9 mouse cellular contexts compared by ENCODE assay signal in the genomic region with DNA sequence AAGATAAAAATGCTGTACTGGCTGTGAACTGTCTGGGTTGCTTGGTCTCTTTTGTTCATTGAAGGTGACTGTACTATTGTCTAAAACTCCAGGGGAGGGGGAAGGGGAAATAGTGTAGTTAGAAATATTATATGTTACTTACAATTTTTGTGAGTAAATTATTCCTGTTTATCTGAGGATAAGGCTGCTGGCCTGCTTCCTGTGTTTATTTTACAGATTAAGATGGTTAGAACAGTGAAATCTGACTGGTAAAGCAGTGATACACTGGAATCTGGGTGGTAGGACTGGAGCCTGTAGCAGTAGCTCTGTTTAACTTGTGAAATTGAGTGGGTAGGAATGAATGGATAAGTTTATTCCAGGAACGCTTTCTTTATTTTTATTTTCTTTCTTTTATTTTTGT. TPM values are rescaled to one million over a fixed set of nuclear protein-coding genes. Genes with fewer than 3 reads are reported as not detected.
A peak's percentile ranks its signal among the peaks of the same experiment; 100 is the strongest.
DNase-seq lines count a peak whose midpoint lies in the region; ATAC-seq and TF ChIP-seq lines count a peak whose summit lies in the region.
"Had no signal": no experiment of that assay in that cellular context is flagged by ENCODE, and none has a peak within 500 bp of the region (broad histone marks: within the 10 kb centered on the region; RNA-seq: fewer than 3 reads in every experiment).

No protein-coding gene starts in this region.

- 91% methylated on average over 1 of the region's 1 CpGs for WGBS in heart, embryonic 10.5 days
- WGBS in hindbrain, embryonic 11.5 days: 97% methylated on average over 1 of the region's 1 CpGs
- WGBS in liver, embryonic 16.5 days (ENCODE audit: insufficient replicate concordance): 72% methylated on average over 1 of the region's 1 CpGs

- H3K9me3 ChIP-seq in heart, embryonic 10.5 days: no peaks in the 10 kb centered on the region
- H3K9me3 ChIP-seq in CH12.LX (replicated peaks; ENCODE audit: low read length): no peaks in the 10 kb centered on the region
- H3K9me3 ChIP-seq in hindbrain, embryonic 11.5 days (ENCODE audit: control insufficient read depth, low read length): no peaks in the 10 kb centered on the region
- H3K9me3 ChIP-seq in liver, embryonic 16.5 days (replicated peaks; ENCODE audit: control insufficient read depth, low read length): no peaks in the 10 kb centered on the region

- peaks cover 34% of the 10 kb centered on the region for H3K79me2 ChIP-seq in CH12.LX (replicated peaks; ENCODE audit: control insufficient read depth, extremely low read depth, insufficient read depth, poor library complexity, severe bottlenecking)

- H3K36me3 ChIP-seq in heart, embryonic 10.5 days: no peaks in the 10 kb centered on the region
- H3K36me3 ChIP-seq in CH12.LX (replicated peaks in 1 of 2; ENCODE audit: control insufficient read depth in 1 of 2, insufficient read depth in 1 of 2, low read length in 1 of 2): peaks cover 0 to 11% of the 10 kb centered on the region in 2 experiments
- no peaks in the 10 kb centered on the region for H3K36me3 ChIP-seq in hindbrain, embryonic 11.5 days (ENCODE audit: control insufficient read depth, insufficient read depth, low read length)
- H3K36me3 ChIP-seq in liver, embryonic 16.5 days (ENCODE audit: control insufficient read depth, insufficient read depth): no peaks in the 10 kb centered on the region

- no peak for ATAC-seq in hindbrain, embryonic 11.5 days (ENCODE audit: low FRiP score)
- no peak for ATAC-seq in liver, embryonic 16.5 days (ENCODE audit: low read depth)

- TF ChIP-seq RAD21 in CH12.LX (IDR thresholded peaks at IDR 0.05; ENCODE audit: low read depth, low read length): no peak

- dilution Hi-C loops in CH12.LX (cut with MboI; ENCODE audit: extremely low pct_ligation_motif_present, extremely low pct_unique_long_range_greater_than_20kb, low sequenced_read_pairs): no loop called here

- in situ Hi-C loops in CH12.LX (cut with MboI; ENCODE audit: low pct_ligation_motif_present, low pct_unique_long_range_greater_than_20kb, low sequenced_read_pairs): no loop called here

- peak overlapping the region; percentile 60 for H3K4me2 ChIP-seq in CH12.LX (ENCODE audit: insufficient read depth, low read depth, poor library complexity, severe bottlenecking)
- peak overlapping the region; percentile 66; the same call in 1 of the 2 replicates for H3K4me2 ChIP-seq in hindbrain, embryonic 11.5 days (replicated peaks; ENCODE audit: low read depth, low read length)
- H3K4me2 ChIP-seq in liver, embryonic 16.5 days (ENCODE audit: low read depth, low read length): peak overlapping the region; percentile 87

- TF ChIP-seq CTCF in CH12.LX (conservative IDR thresholded peaks at IDR 0.05 in 1 of 2, IDR thresholded peaks at IDR 0.05 in 1 of 2; ENCODE audit: low read depth in 2 of 2, low read length in 2 of 2): no peak

- H3K4me3 ChIP-seq in heart, embryonic 10.5 days: peak overlapping the region; percentile 86
- peak overlapping the region in 2 of 3 experiments; percentile 86 to 98 for H3K4me3 ChIP-seq in CH12.LX (replicated peaks in 1 of 3; ENCODE audit: low read depth in 2 of 3, low read length in 2 of 3, poor library complexity in 1 of 3)
- H3K4me3 ChIP-seq in hindbrain, embryonic 11.5 days (ENCODE audit: low read depth, low read length): peak overlapping the region; percentile 68; the same call in 1 of the 2 replicates
- peak overlapping the region; percentile 77 for H3K4me3 ChIP-seq in liver, embryonic 16.5 days (ENCODE audit: low read depth, low read length)

- H3K27ac ChIP-seq in heart, embryonic 10.5 days: no peak overlapping the region
- no peak overlapping the region for H3K27ac ChIP-seq in CH12.LX (ENCODE audit: insufficient read depth, low read depth)
- H3K27ac ChIP-seq in hindbrain, embryonic 11.5 days (ENCODE audit: low read depth, low read length): no peak overlapping the region
- peak overlapping the region; percentile 62 for H3K27ac ChIP-seq in liver, embryonic 16.5 days (ENCODE audit: low read length)

- no peak for DNase-seq in heart, embryonic 10.5 days (ENCODE audit: low spot score)
- DNase-seq in heart, adult 8-10 months (ENCODE audit: low spot score): no peak
- DNase-seq in CH12.LX (ENCODE audit: extremely low read depth): no peak
- no peak for DNase-seq in hindbrain, embryonic 11.5 days (ENCODE audit: low spot score)
- no peak for DNase-seq in spleen, postnatal 36 days (ENCODE audit: low spot score in 2 of 2)
- no peak for DNase-seq in right cerebral cortex, postnatal 36 days (ENCODE audit: low spot score in 2 of 2)
- no peak for DNase-seq in cerebellum, postnatal 4 days (ENCODE audit: low spot score in 2 of 2)
- DNase-seq: adrenal gland, postnatal 25 days had no signal

- H3K4me1 ChIP-seq in heart, embryonic 10.5 days: peaks cover 9% of the 10 kb centered on the region; the same call in 1 of the 2 replicates
- peaks cover 2 to 31% of the 10 kb centered on the region in 2 experiments; a peak in 2 of 4 replicates for H3K4me1 ChIP-seq in CH12.LX (ENCODE audit: control insufficient read depth in 1 of 2, insufficient read depth in 2 of 2)
- no peaks in the 10 kb centered on the region for H3K4me1 ChIP-seq in hindbrain, embryonic 11.5 days (replicated peaks; ENCODE audit: control insufficient read depth, insufficient read depth, low read length)
- H3K4me1 ChIP-seq in liver, embryonic 16.5 days (ENCODE audit: control insufficient read depth, low read depth, low read length): peaks cover 23% of the 10 kb centered on the region

- H3K27me3 ChIP-seq in heart, embryonic 10.5 days (ENCODE audit: insufficient read depth, poor library complexity, severe bottlenecking): no peaks in the 10 kb centered on the region
- no peaks in the 10 kb centered on the region for H3K27me3 ChIP-seq in CH12.LX (replicated peaks)
- H3K27me3 ChIP-seq in hindbrain, embryonic 11.5 days (ENCODE audit: control insufficient read depth, insufficient read depth, low read length): no peaks in the 10 kb centered on the region
- H3K27me3 ChIP-seq in liver, embryonic 16.5 days (ENCODE audit: control insufficient read depth, insufficient read depth, low read depth, low read length): no peaks in the 10 kb centered on the region

- TF ChIP-seq POLR2A in CH12.LX (IDR thresholded peaks at IDR 0.05; ENCODE audit: low read depth, low read length): no peak

- TF ChIP-seq EP300 in CH12.LX (IDR thresholded peaks at IDR 0.05; ENCODE audit: low read length): no peak

- H3K9ac ChIP-seq in CH12.LX (ENCODE audit: insufficient read depth, low read depth): peak overlapping the region; percentile 39
- no peak overlapping the region for H3K9ac ChIP-seq in hindbrain, embryonic 11.5 days (ENCODE audit: low read depth, low read length)
- peak overlapping the region; percentile 74 for H3K9ac ChIP-seq in liver, embryonic 16.5 days (ENCODE audit: low read depth, low read length)

TF ChIP-seq in CH12.LX, 34 proteins besides CTCF, POLR2A, EP300 and RAD21:
- no peak for TF ChIP-seq ZC3H11A (IDR thresholded peaks at IDR 0.05; ENCODE audit: low read depth, low read length)
- TF ChIP-seq USF2 (conservative IDR thresholded peaks at IDR 0.05; ENCODE audit: low read depth, low read length): no peak
- TF ChIP-seq IRF4 (IDR thresholded peaks at IDR 0.05; ENCODE audit: low read depth, low read length): no peak
- TF ChIP-seq MAFK (IDR thresholded peaks at IDR 0.05; ENCODE audit: insufficient replicate concordance, low read length): no peak
- no peak for TF ChIP-seq E2F4 (IDR thresholded peaks at IDR 0.05; ENCODE audit: insufficient replicate concordance, low read depth, low read length)
- 0 out of 2 replicates have a peak, but pooled peaks have one; percentile 55 for TF ChIP-seq SIN3A (IDR thresholded peaks at IDR 0.05; ENCODE audit: low read length)
- no peak for TF ChIP-seq RCOR1 (conservative IDR thresholded peaks at IDR 0.05; ENCODE audit: low read depth, low read length)

RNA-seq across cellular contexts. Expression of gene Slc31a1, which starts 1.5 kb away (rescaled TPM):
- 46.9 and 53.6 TPM in 2 replicates for polyA plus RNA-seq in heart, embryonic 10.5 days (2016; fragmentation: Nextera tagmentation; extraction: Ambion mirVana)
- total RNA-seq in heart, adult 8-10 months (2022): 10 to 100 TPM; 14.2 to 18.2 (median 15.2) TPM
- total RNA-seq in CH12.LX (2012; rRNA removed) (14.0 and 16.5 TPM in 2 replicates), CH12.LX (2014; rRNA removed) (18.1 and 19.7 TPM in 2 replicates)
- 30.3 and 32.5 TPM in 2 replicates for polyA plus RNA-seq in CH12.LX (2012; ENCODE audit: insufficient read length, low read depth)
- 45.0 and 49.8 TPM in 2 replicates for polyA plus RNA-seq in hindbrain, embryonic 11.5 days (2014; fragmentation: Nextera tagmentation; extraction: Ambion mirVana)
- polyA plus RNA-seq in liver, embryonic 16.5 days (2015; fragmentation: Nextera tagmentation; extraction: Ambion mirVana): 60.4 and 63.7 TPM in 2 replicates

RNA-seq across cellular contexts. Expression of gene Fkbp15, which starts 1.6 kb away (rescaled TPM):
- polyA plus RNA-seq in heart, embryonic 10.5 days (2016; fragmentation: Nextera tagmentation; extraction: Ambion mirVana): 17.2 and 19.5 TPM in 2 replicates
- total RNA-seq in heart, adult 8-10 months (2022): 10 to 100 TPM; 18.1 to 22.2 (median 20.3) TPM
- 30.4 and 30.8 TPM in 2 replicates for total RNA-seq in CH12.LX (2012; rRNA removed)
- total RNA-seq in CH12.LX (2014; rRNA removed): 24.0 and 25.9 TPM in 2 replicates
- 32.9 and 35.1 TPM in 2 replicates for polyA plus RNA-seq in CH12.LX (2012; ENCODE audit: insufficient read length, low read depth)
- 21.2 and 22.8 TPM in 2 replicates for polyA plus RNA-seq in hindbrain, embryonic 11.5 days (2014; fragmentation: Nextera tagmentation; extraction: Ambion mirVana)
- polyA plus RNA-seq in liver, embryonic 16.5 days (2015; fragmentation: Nextera tagmentation; extraction: Ambion mirVana): 14.5 and 15.9 TPM in 2 replicates

RNA-seq across cellular contexts. Expression of gene Cdc26, which starts 46.4 kb away (rescaled TPM):
- 101 and 125 TPM in 2 replicates for polyA plus RNA-seq in heart, embryonic 10.5 days (2016; fragmentation: Nextera tagmentation; extraction: Ambion mirVana)
- total RNA-seq in heart, adult 8-10 months (2022): 10 to 100 TPM; 43.2 to 50.7 (median 47.0) TPM
- total RNA-seq in CH12.LX (2012; rRNA removed): 78.2 and 103 TPM in 2 replicates
- 256 and 258 TPM in 2 replicates for total RNA-seq in CH12.LX (2014; rRNA removed)
- 105 and 125 TPM in 2 replicates for polyA plus RNA-seq in CH12.LX (2012; ENCODE audit: insufficient read length, low read depth)
- 177 and 178 TPM in 2 replicates for polyA plus RNA-seq in hindbrain, embryonic 11.5 days (2014; fragmentation: Nextera tagmentation; extraction: Ambion mirVana)
- 52.4 and 55.5 TPM in 2 replicates for polyA plus RNA-seq in liver, embryonic 16.5 days (2015; fragmentation: Nextera tagmentation; extraction: Ambion mirVana)

RNA-seq across cellular contexts. Expression of gene Prpf4, which starts 46.6 kb away (rescaled TPM):
- 19.2 and 23.2 TPM in 2 replicates for polyA plus RNA-seq in heart, embryonic 10.5 days (2016; fragmentation: Nextera tagmentation; extraction: Ambion mirVana)
- 10 to 100 TPM; 10.0 to 11.8 (median 10.3) TPM for total RNA-seq in heart, adult 8-10 months (2022)
- total RNA-seq in CH12.LX (2012; rRNA removed) (18.1 and 22.5 TPM in 2 replicates), CH12.LX (2014; rRNA removed) (33.5 and 33.9 TPM in 2 replicates)
- 31.6 and 33.7 TPM in 2 replicates for polyA plus RNA-seq in CH12.LX (2012; ENCODE audit: insufficient read length, low read depth)
- 25.5 and 28.1 TPM in 2 replicates for polyA plus RNA-seq in hindbrain, embryonic 11.5 days (2014; fragmentation: Nextera tagmentation; extraction: Ambion mirVana)
- polyA plus RNA-seq in liver, embryonic 16.5 days (2015; fragmentation: Nextera tagmentation; extraction: Ambion mirVana): 8.4 and 9.8 TPM in 2 replicates
